Mouse (Mus musculus) myocyte (in vitro differentiated cells): ENCODE results near the gene Ciz1.

Source experiments
- MYOD1 ChIP-seq, 3 experiments: IDR thresholded peaks; one replicate each; pipeline ENCODE4 v1.6.1; 2011; ENCODE audit warnings: control low read depth in 2 of 3, low read depth in 2 of 3, mild to moderate bottlenecking in 2 of 3, moderate library complexity in 1 of 3; ENCODE audit not compliant: insufficient read length in 2 of 3, control insufficient read depth in 1 of 3
- MYOG ChIP-seq, 3 experiments: IDR thresholded peaks; one replicate each; pipeline ENCODE4 v1.6.1; 2011; ENCODE audit warnings: control low read depth in 2 of 3, low read depth in 2 of 3, mild to moderate bottlenecking in 2 of 3; ENCODE audit not compliant: insufficient read length in 2 of 3, control insufficient read depth in 1 of 3, insufficient read depth in 1 of 3
- POLR2A ChIP-seq: IDR thresholded peaks from one replicate; pipeline ENCODE4 v1.6.1; 2011; ENCODE audit warnings: low read depth, mild to moderate bottlenecking, control low read depth, moderate library complexity; ENCODE audit not compliant: insufficient read length
- USF1 ChIP-seq: IDR thresholded peaks from one replicate; pipeline ENCODE4 v1.6.1; 2011; ENCODE audit warnings: low read depth, mild to moderate bottlenecking, control low read depth, moderate library complexity

DNA sequence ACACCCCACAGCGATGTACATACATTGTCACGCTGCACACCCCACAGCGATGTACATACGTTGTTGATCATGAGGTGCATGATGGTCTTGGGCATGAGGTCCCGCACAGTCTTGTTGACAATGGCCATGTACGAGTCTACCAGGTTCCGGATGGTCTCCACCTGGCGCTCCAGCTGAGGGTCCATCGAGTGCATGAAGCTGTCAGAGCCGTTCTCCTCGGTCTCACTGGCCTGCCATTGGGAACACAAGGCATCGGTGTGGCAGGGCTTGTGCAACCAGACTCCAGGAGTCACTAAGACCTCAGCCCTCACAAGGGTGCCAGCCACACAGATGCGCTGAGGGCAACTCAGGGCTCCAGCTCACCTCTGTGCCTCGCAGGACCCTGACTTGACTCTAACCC lies 37.3 kb upstream of the Ciz1 start:
- TF ChIP-seq MYOG (IDR thresholded peaks at IDR 0.05; ENCODE audit: control insufficient read depth in 1 of 3, insufficient read depth in 1 of 3, insufficient read length in 2 of 3, low read depth in 2 of 3) (no peak), MYOD1 (IDR thresholded peaks at IDR 0.05; ENCODE audit: control insufficient read depth in 1 of 3, insufficient read length in 2 of 3, low read depth in 2 of 3) (no peak), POLR2A (no peak), USF1 (no peak)
